Mouse (Mus musculus): Measurements from ENCODE around the gene Rrad. TPM values are rescaled to one million over a fixed set of nuclear protein-coding genes. Genes with fewer than 3 reads are reported as not detected.

Gene Rrad
- total and polyA plus RNA-seq, 2 experiments from 2014 or later = 3.3 to 3.5 TPM

GRCm38 (mm10) chr8:104633156-104633744 is 2.1 kb upstream of the Rrad start:
- WGBS = 69% methylated on average over 9 of the region's 9 CpGs

GRCm38 (mm10) chr8:104632486-104632885 is 1.4 kb upstream of the Rrad start:
- H3K9me3 ChIP-seq (ENCODE audit: low read length) = no peaks in the 10 kb centered on the region
- no peak overlapping the region for H3K9ac ChIP-seq (replicated peaks; ENCODE audit: low read length, poor library complexity, severe bottlenecking)
- WGBS = 44% methylated on average over 6 of the region's 6 CpGs
- peaks cover 3% of the 10 kb centered on the region; the same call in 1 of the 2 replicates for H3K36me3 ChIP-seq (ENCODE audit: insufficient read depth, low read length)
- no peak for TF ChIP-seq CTCF (IDR thresholded peaks at IDR 0.05)
- peaks cover 11% of the 10 kb centered on the region for H3K4me1 ChIP-seq (ENCODE audit: insufficient read depth, low read length)
- H3K27me3 ChIP-seq (ENCODE audit: insufficient read depth, low read length) = peaks cover 4% of the 10 kb centered on the region; the same call in 1 of the 2 replicates
- H3K4me3 ChIP-seq (ENCODE audit: low read depth, low read length) = no peak overlapping the region
- DNase-seq (ENCODE audit: low spot score) (peak; percentile 59), ATAC-seq (ENCODE audit: low FRiP score) (peak; percentile 77)
- 0 out of 2 replicates have a peak overlapping the region, but pooled peaks have one; percentile 38 for H3K27ac ChIP-seq (ENCODE audit: low read depth, low read length)
- H3K4me2 ChIP-seq (ENCODE audit: low read depth, low read length, poor library complexity, severe bottlenecking) = no peak overlapping the region

More at GRCm38 (mm10) chr8:104633156-104633744, 2.1 kb upstream of the Rrad start:
- H3K4me3 ChIP-seq (ENCODE audit: low read depth, low read length) = no peak overlapping the region
- H3K4me2 ChIP-seq (ENCODE audit: low read depth, low read length, poor library complexity, severe bottlenecking) = no peak overlapping the region
- peaks cover 11% of the 10 kb centered on the region for H3K4me1 ChIP-seq (ENCODE audit: insufficient read depth, low read length)
- H3K27me3 ChIP-seq (ENCODE audit: insufficient read depth, low read length) = peaks cover 4% of the 10 kb centered on the region; the same call in 1 of the 2 replicates
- DNase-seq (ENCODE audit: low spot score) = no peak
- peaks cover 3% of the 10 kb centered on the region; the same call in 1 of the 2 replicates for H3K36me3 ChIP-seq (ENCODE audit: insufficient read depth, low read length)
- TF ChIP-seq CTCF (IDR thresholded peaks at IDR 0.05) = no peak
- ATAC-seq (ENCODE audit: low FRiP score) = no peak
- peak overlapping the region; percentile 32 for H3K27ac ChIP-seq (ENCODE audit: low read depth, low read length)
- H3K9ac ChIP-seq (replicated peaks; ENCODE audit: low read length, poor library complexity, severe bottlenecking) = no peak overlapping the region
- no peaks in the 10 kb centered on the region for H3K9me3 ChIP-seq (ENCODE audit: low read length)

GRCm38 (mm10) chr8:104631975-104632374 is 848 bp upstream of the Rrad start:
- Histone ChIP-seq H3K4me1 (ENCODE audit: insufficient read depth, low read length) (peaks cover 11% of the 10 kb centered on the region), H3K4me2 (ENCODE audit: low read depth, low read length, poor library complexity, severe bottlenecking) (0 out of 2 replicates have a peak overlapping the region, but pooled peaks have one; percentile 58), H3K27ac (ENCODE audit: low read depth, low read length) (0 out of 2 replicates have a peak overlapping the region, but pooled peaks have one; percentile 38), H3K9ac (replicated peaks; ENCODE audit: low read length, poor library complexity, severe bottlenecking) (no peak overlapping the region), H3K27me3 (ENCODE audit: insufficient read depth, low read length) (peaks cover 4% of the 10 kb centered on the region; the same call in 1 of the 2 replicates), H3K4me3 (ENCODE audit: low read depth, low read length) (no peak overlapping the region), H3K36me3 (ENCODE audit: insufficient read depth, low read length) (peaks cover 3% of the 10 kb centered on the region; the same call in 1 of the 2 replicates), H3K9me3 (ENCODE audit: low read length) (no peaks in the 10 kb centered on the region)
- ATAC-seq (ENCODE audit: low FRiP score) = no peak
- WGBS = 35% methylated on average over 5 of the region's 5 CpGs
- DNase-seq (ENCODE audit: low spot score) = no peak
- TF ChIP-seq CTCF (IDR thresholded peaks at IDR 0.05) = no peak

- Histone ChIP-seq H3K4me2 (ENCODE audit: low read depth, low read length, poor library complexity, severe bottlenecking) (peak overlapping the region; percentile 58), H3K4me3 (ENCODE audit: low read depth, low read length) (peak overlapping the region; percentile 36), H3K9ac (replicated peaks; ENCODE audit: low read length, poor library complexity, severe bottlenecking) (peak overlapping the region; percentile 46; the same call in 1 of the 2 replicates), H3K4me1 (ENCODE audit: insufficient read depth, low read length) (peaks cover 11% of the 10 kb centered on the region), H3K27me3 (ENCODE audit: insufficient read depth, low read length) (peaks cover 4% of the 10 kb centered on the region; the same call in 1 of the 2 replicates), H3K9me3 (ENCODE audit: low read length) (no peaks in the 10 kb centered on the region), H3K27ac (ENCODE audit: low read depth, low read length) (no peak overlapping the region), H3K36me3 (ENCODE audit: insufficient read depth, low read length) (peaks cover 3% of the 10 kb centered on the region; the same call in 1 of the 2 replicates)
- peak; percentile 23; the same call in 1 of the 2 replicates for TF ChIP-seq CTCF (IDR thresholded peaks at IDR 0.05)
- DNase-seq (ENCODE audit: low spot score) (no peak), ATAC-seq (ENCODE audit: low FRiP score) (0 out of 2 replicates have a peak, but pooled peaks have one; percentile 22)
- under 1% methylated on average over 36 of the region's 36 CpGs for WGBS
These were observed 553 bp downstream of the Rrad start for GRCm38 (mm10) chr8:104630574-104630973.

GRCm38 (mm10) chr8:104630111-104630479 is 1.0 kb downstream of the Rrad start:
- H3K9me3 ChIP-seq (ENCODE audit: low read length) = no peaks in the 10 kb centered on the region
- peak overlapping the region; percentile 36 for H3K4me3 ChIP-seq (ENCODE audit: low read depth, low read length)
- no peak for ATAC-seq (ENCODE audit: low FRiP score)
- TF ChIP-seq CTCF (IDR thresholded peaks at IDR 0.05) = no peak
- DNase-seq (ENCODE audit: low spot score) = no peak
- WGBS = 34% methylated on average over 8 of the region's 8 CpGs
- peaks cover 4% of the 10 kb centered on the region; the same call in 1 of the 2 replicates for H3K27me3 ChIP-seq (ENCODE audit: insufficient read depth, low read length)
- no peak overlapping the region for H3K9ac ChIP-seq (replicated peaks; ENCODE audit: low read length, poor library complexity, severe bottlenecking)
- H3K36me3 ChIP-seq (ENCODE audit: insufficient read depth, low read length) = peaks cover under 1% of the 10 kb centered on the region; the same call in 1 of the 2 replicates
- peak overlapping the region; percentile 58 for H3K4me2 ChIP-seq (ENCODE audit: low read depth, low read length, poor library complexity, severe bottlenecking)
- peaks cover 11% of the 10 kb centered on the region for H3K4me1 ChIP-seq (ENCODE audit: insufficient read depth, low read length)
- no peak overlapping the region for H3K27ac ChIP-seq (ENCODE audit: low read depth, low read length)

Data from midbrain, postnatal 0 days (tissue).